Mouse (Mus musculus): ENCODE measurements around the gene Sgsm3. TPM values are rescaled to one million over a fixed set of nuclear protein-coding genes. Genes with fewer than 3 reads are reported as not detected.
A peak's percentile ranks its signal among the peaks of the same experiment; 100 is the strongest.

Gene Sgsm3
- polyA plus RNA-seq, 1 experiment = not detected

GRCm38 (mm10) chr15:80996090-80996835 lies 18.7 kb downstream of the Sgsm3 start:
- H3K4me3 ChIP-seq (ENCODE audit: insufficient read depth, low read depth, low read length) = no peak overlapping the region
- WGBS = 84% methylated on average over 6 of the region's 6 CpGs
- H3K4me1 ChIP-seq (ENCODE audit: control insufficient read depth, insufficient read depth, low read length) = peaks cover 8% of the 10 kb centered on the region
- TF ChIP-seq POLR2A (IDR thresholded peaks at IDR 0.05; ENCODE audit: insufficient read depth, low read depth, low read length) = no peak
- no peak for TF ChIP-seq CTCF (IDR thresholded peaks at IDR 0.05; ENCODE audit: insufficient read depth, low read depth, low read length)
- no peak overlapping the region; the same call in 1 of the 2 replicates for H3K27ac ChIP-seq (ENCODE audit: insufficient read depth, low read depth, low read length)

GRCm38 (mm10) chr15:80997077-80997476 lies 19.5 kb downstream of the Sgsm3 start:
- WGBS = 40% methylated on average over 1 of the region's 1 CpGs
- no peak overlapping the region for H3K4me3 ChIP-seq (ENCODE audit: insufficient read depth, low read depth, low read length)
- no peak overlapping the region for H3K27ac ChIP-seq (ENCODE audit: insufficient read depth, low read depth, low read length)
- no peak for TF ChIP-seq POLR2A (IDR thresholded peaks at IDR 0.05; ENCODE audit: insufficient read depth, low read depth, low read length)
- no peak for TF ChIP-seq CTCF (IDR thresholded peaks at IDR 0.05; ENCODE audit: insufficient read depth, low read depth, low read length)
- peaks cover 14% of the 10 kb centered on the region for H3K4me1 ChIP-seq (ENCODE audit: control insufficient read depth, insufficient read depth, low read length)

DNA sequence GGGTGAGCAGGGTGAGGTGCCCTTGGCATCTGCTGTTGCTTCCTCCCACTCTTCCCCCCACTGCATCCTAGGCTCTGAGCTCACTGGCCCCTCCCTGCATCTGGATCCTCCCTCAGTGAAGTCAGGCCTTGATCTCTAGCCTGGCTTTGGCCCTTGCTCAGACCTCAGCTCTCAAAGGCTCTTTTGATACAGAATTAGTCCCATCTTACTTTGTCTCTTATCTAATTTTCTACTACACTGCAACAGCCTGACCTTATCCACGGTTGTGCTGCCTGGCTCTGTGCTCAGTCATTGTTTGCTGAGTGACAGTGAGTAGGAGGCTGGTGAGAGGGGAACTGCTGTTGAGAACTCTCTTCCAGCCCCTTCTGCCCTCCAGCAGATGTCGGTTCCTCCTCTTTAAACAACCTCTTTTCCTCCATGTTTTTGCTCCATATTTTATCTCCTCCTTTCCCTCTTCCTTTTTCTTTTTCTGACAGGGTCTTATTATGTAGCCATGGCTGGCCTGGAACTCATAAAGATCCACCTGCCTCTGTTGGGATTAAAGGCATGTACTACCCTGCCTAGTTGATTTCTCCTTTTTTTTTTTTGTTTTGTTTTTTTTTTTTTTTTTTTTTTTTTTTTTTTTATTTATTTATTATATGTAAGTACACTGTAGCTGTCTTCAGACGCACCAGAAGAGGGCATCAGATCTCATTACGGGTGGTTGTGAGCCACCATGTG lies 23.0 kb downstream of the Sgsm3 start:
- H3K4me1 ChIP-seq (ENCODE audit: control insufficient read depth, insufficient read depth, low read length) = peaks cover 14% of the 10 kb centered on the region
- H3K4me3 ChIP-seq (ENCODE audit: insufficient read depth, low read depth, low read length) = no peak overlapping the region
- peak overlapping the region; percentile 95 for H3K27ac ChIP-seq (ENCODE audit: insufficient read depth, low read depth, low read length)
- whole genome bisulfite sequencing = 33% methylated on average over 3 of the region's 4 CpGs
- TF ChIP-seq POLR2A (IDR thresholded peaks at IDR 0.05; ENCODE audit: insufficient read depth, low read depth, low read length) (no peak), CTCF (IDR thresholded peaks at IDR 0.05; ENCODE audit: insufficient read depth, low read depth, low read length) (no peak)

DNA sequence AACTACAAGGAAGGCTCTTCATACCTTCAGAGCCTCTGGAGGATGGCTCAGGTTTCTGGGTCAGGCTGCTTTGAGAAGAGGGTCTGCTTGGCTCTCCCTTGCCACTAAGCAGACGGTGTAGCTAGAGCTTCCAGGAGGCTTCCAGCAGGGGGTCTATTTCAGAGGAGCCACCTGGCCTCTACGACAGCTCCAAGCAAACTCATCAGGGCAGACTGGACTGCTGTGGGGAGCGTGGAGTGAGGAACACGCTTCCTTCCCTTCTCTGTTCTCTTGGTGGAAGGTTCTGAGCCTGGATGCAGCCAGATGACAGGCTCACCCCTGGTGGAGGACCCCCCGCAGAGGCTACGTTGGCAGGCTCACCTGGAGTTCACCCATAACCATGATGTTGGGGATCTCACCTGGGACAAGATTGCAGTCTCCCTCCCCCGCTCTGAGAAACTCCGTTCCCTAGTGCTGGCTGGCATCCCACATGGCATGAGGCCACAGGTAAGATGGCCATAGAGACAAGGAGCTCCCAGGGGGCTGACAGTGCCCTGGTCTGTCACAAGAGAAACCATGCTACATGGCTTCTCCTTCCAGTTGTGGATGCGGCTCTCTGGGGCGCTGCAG lies 28.7 kb downstream of the Sgsm3 start:
- WGBS = 88% methylated on average over 10 of the region's 10 CpGs
- TF ChIP-seq POLR2A (IDR thresholded peaks at IDR 0.05; ENCODE audit: insufficient read depth, low read depth, low read length) (no peak), CTCF (IDR thresholded peaks at IDR 0.05; ENCODE audit: insufficient read depth, low read depth, low read length) (no peak)

DNA sequence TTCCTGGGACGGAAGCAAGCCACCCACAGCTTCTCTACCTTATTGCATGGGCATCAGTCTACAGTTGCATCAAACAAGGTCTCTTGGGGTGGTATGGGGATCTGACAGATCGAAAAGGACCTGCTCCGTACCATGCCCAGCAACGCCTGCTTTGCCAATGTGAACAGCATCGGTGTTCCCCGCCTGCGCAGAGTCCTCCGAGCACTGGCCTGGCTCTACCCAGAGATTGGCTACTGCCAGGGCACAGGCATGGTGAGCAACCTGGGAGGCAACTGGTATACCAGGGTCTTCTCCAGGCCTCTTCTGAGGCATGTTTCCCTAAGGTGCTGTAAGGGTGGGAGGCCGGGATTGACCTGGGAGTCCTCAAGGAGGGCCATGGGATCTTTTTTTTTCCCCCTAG lies 29.8 kb downstream of the Sgsm3 start:
- no peak for TF ChIP-seq POLR2A (IDR thresholded peaks at IDR 0.05; ENCODE audit: insufficient read depth, low read depth, low read length)
- no peak for TF ChIP-seq CTCF (IDR thresholded peaks at IDR 0.05; ENCODE audit: insufficient read depth, low read depth, low read length)
- no peak overlapping the region for H3K27ac ChIP-seq (ENCODE audit: insufficient read depth, low read depth, low read length)
- peaks cover 16% of the 10 kb centered on the region; the same call in 1 of the 2 replicates for H3K4me1 ChIP-seq (ENCODE audit: control insufficient read depth, insufficient read depth, low read length)
- WGBS = 97% methylated on average over 9 of the region's 9 CpGs
- no peak overlapping the region for H3K4me3 ChIP-seq (ENCODE audit: insufficient read depth, low read depth, low read length)

More for the DNA sequence above, 28.7 kb downstream of the Sgsm3 start:
- Histone ChIP-seq H3K4me1 (ENCODE audit: control insufficient read depth, insufficient read depth, low read length) (peaks cover 16% of the 10 kb centered on the region), H3K4me3 (ENCODE audit: insufficient read depth, low read depth, low read length) (no peak overlapping the region), H3K27ac (ENCODE audit: insufficient read depth, low read depth, low read length) (no peak overlapping the region)

DNA sequence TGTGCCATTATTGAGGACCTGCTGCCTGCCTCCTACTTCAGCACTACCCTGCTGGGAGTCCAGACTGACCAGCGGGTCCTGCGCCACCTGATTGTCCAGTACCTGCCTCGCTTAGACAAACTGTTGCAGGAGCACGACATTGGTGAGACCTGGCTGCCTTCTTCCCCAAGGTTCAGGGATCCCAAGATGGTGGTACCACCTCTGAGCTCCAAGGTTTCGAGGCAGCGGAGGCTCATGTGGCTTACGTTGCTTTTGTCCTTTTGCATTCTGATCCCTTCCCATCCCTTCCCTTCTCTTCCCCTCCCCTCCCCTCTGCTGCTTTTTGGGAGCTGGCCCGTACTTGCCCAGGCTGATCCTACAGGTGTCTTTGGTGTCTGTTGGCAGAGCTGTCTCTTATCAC lies 30.3 kb downstream of the Sgsm3 start:
- TF ChIP-seq CTCF (IDR thresholded peaks at IDR 0.05; ENCODE audit: insufficient read depth, low read depth, low read length) (no peak), POLR2A (IDR thresholded peaks at IDR 0.05; ENCODE audit: insufficient read depth, low read depth, low read length) (no peak)
- WGBS = 88% methylated on average over 8 of the region's 8 CpGs
- Histone ChIP-seq H3K4me3 (ENCODE audit: insufficient read depth, low read depth, low read length) (no peak overlapping the region), H3K4me1 (ENCODE audit: control insufficient read depth, insufficient read depth, low read length) (peaks cover 18% of the 10 kb centered on the region; the same call in 1 of the 2 replicates), H3K27ac (ENCODE audit: insufficient read depth, low read depth, low read length) (no peak overlapping the region)

DNA sequence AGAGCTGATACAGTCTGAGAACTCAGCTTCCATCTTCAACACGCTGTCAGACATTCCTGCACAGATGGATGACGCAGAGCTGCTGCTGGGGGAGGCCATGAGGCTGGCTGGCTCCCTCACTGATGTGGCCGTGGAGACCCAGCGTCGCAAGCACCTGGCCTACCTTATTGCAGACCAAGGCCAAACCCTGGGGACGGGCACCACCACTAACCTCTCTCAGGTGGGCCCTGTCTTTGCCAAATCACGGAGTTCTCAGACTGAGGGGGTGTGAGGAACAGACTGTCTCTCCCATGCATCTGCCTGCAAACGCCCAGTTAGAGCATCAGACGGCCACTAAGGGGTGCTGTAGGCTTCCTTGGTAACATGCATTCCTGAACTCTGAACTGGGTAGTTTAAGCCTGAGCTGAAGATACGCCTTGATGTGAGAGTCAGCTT lies 31.1 kb downstream of the Sgsm3 start:
- Histone ChIP-seq H3K4me1 (ENCODE audit: control insufficient read depth, insufficient read depth, low read length) (peaks cover 18% of the 10 kb centered on the region; the same call in 1 of the 2 replicates), H3K4me3 (ENCODE audit: insufficient read depth, low read depth, low read length) (no peak overlapping the region), H3K27ac (ENCODE audit: insufficient read depth, low read depth, low read length) (no peak overlapping the region)
- 66% methylated on average over 10 of the region's 10 CpGs for WGBS
- TF ChIP-seq CTCF (IDR thresholded peaks at IDR 0.05; ENCODE audit: insufficient read depth, low read depth, low read length) (no peak), POLR2A (IDR thresholded peaks at IDR 0.05; ENCODE audit: insufficient read depth, low read depth, low read length) (no peak)

GRCm38 (mm10) chr15:81010114-81010513 lies 32.5 kb downstream of the Sgsm3 start:
- 82% methylated on average over 7 of the region's 7 CpGs for WGBS
- no peak for TF ChIP-seq POLR2A (IDR thresholded peaks at IDR 0.05; ENCODE audit: insufficient read depth, low read depth, low read length)
- TF ChIP-seq CTCF (IDR thresholded peaks at IDR 0.05; ENCODE audit: insufficient read depth, low read depth, low read length) = no peak
- Histone ChIP-seq H3K4me3 (ENCODE audit: insufficient read depth, low read depth, low read length) (no peak overlapping the region), H3K27ac (ENCODE audit: insufficient read depth, low read depth, low read length) (no peak overlapping the region), H3K4me1 (ENCODE audit: control insufficient read depth, insufficient read depth, low read length) (peaks cover 18% of the 10 kb centered on the region; the same call in 1 of the 2 replicates)

GRCm38 (mm10) chr15:81011523-81011922 lies 34.0 kb downstream of the Sgsm3 start:
- no peak overlapping the region for H3K27ac ChIP-seq (ENCODE audit: insufficient read depth, low read depth, low read length)
- TF ChIP-seq POLR2A (IDR thresholded peaks at IDR 0.05; ENCODE audit: insufficient read depth, low read depth, low read length) (no peak), CTCF (IDR thresholded peaks at IDR 0.05; ENCODE audit: insufficient read depth, low read depth, low read length) (no peak)
- peaks cover 22% of the 10 kb centered on the region for H3K4me1 ChIP-seq (ENCODE audit: control insufficient read depth, insufficient read depth, low read length)
- 68% methylated on average over 3 of the region's 3 CpGs for WGBS
- H3K4me3 ChIP-seq (ENCODE audit: insufficient read depth, low read depth, low read length) = no peak overlapping the region
